Mouse (Mus musculus): Measurements from ENCODE around the gene Scaper.

- TF ChIP-seq EP300 (IDR thresholded peaks at IDR 0.05) = no peak
- no peak for TF ChIP-seq CTCF (IDR thresholded peaks at IDR 0.05)
These were observed 351.8 kb downstream of the Scaper start for GRCm38 (mm10) chr9:55586141-55586540.

All from lung, postnatal 0 days (tissue).